Comparison of ENCODE assay signal across 13 mouse cellular contexts in genomic region chr17:64100172-64100510, GRCm38 (mm10).
DNase-seq lines count a peak whose midpoint lies in the region; ATAC-seq and TF ChIP-seq lines count a peak whose summit lies in the region.
"Had no signal": no experiment of that assay in that cellular context is flagged by ENCODE, and none has a peak within 500 bp of the region (broad histone marks: within the 10 kb centered on the region; RNA-seq: fewer than 3 reads in every experiment).

No protein-coding gene starts in this region.

- TF ChIP-seq EP300 in lung, postnatal 0 days (IDR thresholded peaks at IDR 0.05), result no peak

- H3K36me3 ChIP-seq in hindbrain, postnatal 0 days (ENCODE audit: insufficient read depth, low read length), result no peaks in the 10 kb centered on the region
- no peaks in the 10 kb centered on the region for H3K36me3 ChIP-seq in hindbrain, embryonic 12.5 days
- H3K36me3 ChIP-seq in forebrain, embryonic 16.5 days (ENCODE audit: control insufficient read depth, insufficient read depth), result no peaks in the 10 kb centered on the region
- H3K36me3 ChIP-seq in heart, embryonic 12.5 days, result no peaks in the 10 kb centered on the region
- no peaks in the 10 kb centered on the region for H3K36me3 ChIP-seq in lung, postnatal 0 days (ENCODE audit: insufficient read depth, low read length)
- no peaks in the 10 kb centered on the region for H3K36me3 ChIP-seq in midbrain, embryonic 15.5 days (replicated peaks)
- no peaks in the 10 kb centered on the region for H3K36me3 ChIP-seq in intestine, embryonic 15.5 days
- H3K36me3 ChIP-seq: embryonic facial prominence, embryonic 13.5 days; limb, embryonic 15.5 days; stomach, embryonic 15.5 days had no signal

- 41% methylated on average over 3 of the region's 3 CpGs for WGBS in hindbrain, postnatal 0 days
- WGBS in hindbrain, embryonic 12.5 days, result 79% methylated on average over 3 of the region's 3 CpGs
- WGBS in forebrain, embryonic 16.5 days, result 36% methylated on average over 3 of the region's 3 CpGs
- WGBS in heart, embryonic 12.5 days, result 34% methylated on average over 3 of the region's 3 CpGs
- 48% methylated on average over 3 of the region's 3 CpGs for WGBS in lung, postnatal 0 days
- 55% methylated on average over 3 of the region's 3 CpGs for WGBS in midbrain, embryonic 15.5 days
- 44% methylated on average over 3 of the region's 3 CpGs for WGBS in intestine, embryonic 15.5 days

- H3K27ac ChIP-seq in hindbrain, postnatal 0 days, result no peak overlapping the region
- no peak overlapping the region for H3K27ac ChIP-seq in hindbrain, embryonic 12.5 days
- H3K27ac ChIP-seq in forebrain, embryonic 16.5 days (ENCODE audit: low read length), result no peak overlapping the region
- peak overlapping the region; percentile 33; the same call in 1 of the 2 replicates for H3K27ac ChIP-seq in heart, embryonic 12.5 days (ENCODE audit: poor library complexity, severe bottlenecking)
- H3K27ac ChIP-seq in lung, postnatal 0 days (ENCODE audit: low read length), result no peak overlapping the region
- no peak overlapping the region for H3K27ac ChIP-seq in midbrain, embryonic 15.5 days
- H3K27ac ChIP-seq in intestine, embryonic 15.5 days, result no peak overlapping the region
- H3K27ac ChIP-seq: embryonic facial prominence, embryonic 13.5 days; limb, embryonic 15.5 days; stomach, embryonic 15.5 days had no signal

- no peak overlapping the region for H3K9ac ChIP-seq in hindbrain, postnatal 0 days (replicated peaks; ENCODE audit: low read length)
- no peak overlapping the region for H3K9ac ChIP-seq in hindbrain, embryonic 12.5 days
- H3K9ac ChIP-seq in forebrain, embryonic 16.5 days (replicated peaks; ENCODE audit: low read depth, low read length), result no peak overlapping the region
- H3K9ac ChIP-seq in heart, embryonic 12.5 days, result no peak overlapping the region
- H3K9ac ChIP-seq in lung, postnatal 0 days (replicated peaks; ENCODE audit: low read depth), result no peak overlapping the region
- H3K9ac ChIP-seq in midbrain, embryonic 15.5 days, result no peak overlapping the region
- H3K9ac ChIP-seq in intestine, embryonic 15.5 days, result no peak overlapping the region
- H3K9ac ChIP-seq: embryonic facial prominence, embryonic 13.5 days; limb, embryonic 15.5 days; stomach, embryonic 15.5 days had no signal

- no peak for TF ChIP-seq CTCF in hindbrain, postnatal 0 days (IDR thresholded peaks at IDR 0.05; ENCODE audit: low read depth)
- no peak for TF ChIP-seq CTCF in lung, postnatal 0 days (IDR thresholded peaks at IDR 0.05)

- no peaks in the 10 kb centered on the region for H3K4me1 ChIP-seq in hindbrain, postnatal 0 days (ENCODE audit: insufficient read depth, low read length)
- peaks cover 10% of the 10 kb centered on the region; the same call in 1 of the 2 replicates for H3K4me1 ChIP-seq in hindbrain, embryonic 12.5 days
- 0 out of 2 replicates have a peak, but pooled peaks cover 3% of the 10 kb centered on the region for H3K4me1 ChIP-seq in forebrain, embryonic 16.5 days (replicated peaks; ENCODE audit: control insufficient read depth, insufficient read depth, low read length)
- H3K4me1 ChIP-seq in heart, embryonic 12.5 days (replicated peaks), result peaks cover 13% of the 10 kb centered on the region
- 0 out of 2 replicates have a peak, but pooled peaks cover 2% of the 10 kb centered on the region for H3K4me1 ChIP-seq in lung, postnatal 0 days (ENCODE audit: insufficient read depth, low read depth, low read length)
- peaks cover 14% of the 10 kb centered on the region for H3K4me1 ChIP-seq in midbrain, embryonic 15.5 days
- peaks cover 4% of the 10 kb centered on the region; the same call in 1 of the 2 replicates for H3K4me1 ChIP-seq in intestine, embryonic 15.5 days (replicated peaks)
- H3K4me1 ChIP-seq: stomach, embryonic 15.5 days had no signal

- ATAC-seq in hindbrain, postnatal 0 days, result no peak
- no peak for ATAC-seq in hindbrain, embryonic 12.5 days (ENCODE audit: low FRiP score)
- ATAC-seq in forebrain, embryonic 16.5 days, result peak; percentile 61; the same call in 1 of the 2 replicates
- no peak; the same call in 1 of the 2 replicates for ATAC-seq in heart, embryonic 12.5 days (ENCODE audit: insufficient number of reproducible peaks, low FRiP score)
- ATAC-seq in lung, postnatal 0 days, result peak; percentile 80
- ATAC-seq in midbrain, embryonic 15.5 days (replicated peaks), result no peak
- no peak for ATAC-seq in intestine, embryonic 15.5 days
- ATAC-seq: intestine, embryonic 16.5 days had no signal

- H3K4me2 ChIP-seq in hindbrain, postnatal 0 days (ENCODE audit: low read depth, low read length), result no peak overlapping the region
- no peak overlapping the region for H3K4me2 ChIP-seq in hindbrain, embryonic 12.5 days (replicated peaks)
- no peak overlapping the region for H3K4me2 ChIP-seq in forebrain, embryonic 16.5 days (ENCODE audit: low read length)
- no peak overlapping the region for H3K4me2 ChIP-seq in heart, embryonic 12.5 days
- no peak overlapping the region for H3K4me2 ChIP-seq in lung, postnatal 0 days (replicated peaks; ENCODE audit: low read depth, low read length)
- no peak overlapping the region for H3K4me2 ChIP-seq in midbrain, embryonic 15.5 days
- no peak overlapping the region for H3K4me2 ChIP-seq in intestine, embryonic 15.5 days (replicated peaks)
- H3K4me2 ChIP-seq: embryonic facial prominence, embryonic 13.5 days; limb, embryonic 15.5 days; stomach, embryonic 15.5 days had no signal

- H3K27me3 ChIP-seq in hindbrain, postnatal 0 days (ENCODE audit: insufficient read depth, low read length), result no peaks in the 10 kb centered on the region
- no peaks in the 10 kb centered on the region for H3K27me3 ChIP-seq in hindbrain, embryonic 12.5 days
- H3K27me3 ChIP-seq in forebrain, embryonic 16.5 days (replicated peaks; ENCODE audit: control insufficient read depth, insufficient read depth, low read length), result no peaks in the 10 kb centered on the region
- H3K27me3 ChIP-seq in heart, embryonic 12.5 days (replicated peaks), result no peaks in the 10 kb centered on the region
- H3K27me3 ChIP-seq in lung, postnatal 0 days (replicated peaks; ENCODE audit: insufficient read depth, low read length), result no peaks in the 10 kb centered on the region
- no peaks in the 10 kb centered on the region for H3K27me3 ChIP-seq in midbrain, embryonic 15.5 days (replicated peaks)
- H3K27me3 ChIP-seq in intestine, embryonic 15.5 days (replicated peaks), result no peaks in the 10 kb centered on the region
- H3K27me3 ChIP-seq: CH12.LX; embryonic facial prominence, embryonic 13.5 days; limb, embryonic 15.5 days; stomach, embryonic 15.5 days had no signal

- no peak overlapping the region for H3K4me3 ChIP-seq in hindbrain, postnatal 0 days (ENCODE audit: low read length)
- H3K4me3 ChIP-seq in hindbrain, embryonic 12.5 days, result no peak overlapping the region
- no peak overlapping the region for H3K4me3 ChIP-seq in forebrain, embryonic 16.5 days (replicated peaks; ENCODE audit: low read length)
- no peak overlapping the region for H3K4me3 ChIP-seq in heart, embryonic 12.5 days
- H3K4me3 ChIP-seq in lung, postnatal 0 days (ENCODE audit: low read depth, low read length), result no peak overlapping the region
- H3K4me3 ChIP-seq in midbrain, embryonic 15.5 days, result no peak overlapping the region
- no peak overlapping the region for H3K4me3 ChIP-seq in intestine, embryonic 15.5 days (replicated peaks)
- H3K4me3 ChIP-seq: embryonic facial prominence, embryonic 13.5 days; limb, embryonic 15.5 days; stomach, embryonic 15.5 days had no signal

- no peaks in the 10 kb centered on the region for H3K9me3 ChIP-seq in hindbrain, postnatal 0 days (ENCODE audit: low read length)
- H3K9me3 ChIP-seq in hindbrain, embryonic 12.5 days (replicated peaks), result no peaks in the 10 kb centered on the region
- no peaks in the 10 kb centered on the region for H3K9me3 ChIP-seq in forebrain, embryonic 16.5 days (ENCODE audit: control insufficient read depth, low read length)
- no peaks in the 10 kb centered on the region for H3K9me3 ChIP-seq in heart, embryonic 12.5 days (replicated peaks)
- H3K9me3 ChIP-seq in lung, postnatal 0 days (ENCODE audit: low read length), result no peaks in the 10 kb centered on the region
- no peaks in the 10 kb centered on the region for H3K9me3 ChIP-seq in midbrain, embryonic 15.5 days
- H3K9me3 ChIP-seq in intestine, embryonic 15.5 days, result no peaks in the 10 kb centered on the region
- H3K9me3 ChIP-seq: embryonic facial prominence, embryonic 13.5 days; limb, embryonic 15.5 days; stomach, embryonic 15.5 days had no signal

- peak; percentile 18 for DNase-seq in hindbrain, postnatal 0 days (ENCODE audit: low spot score)
- DNase-seq in lung, postnatal 0 days (ENCODE audit: low spot score), result peak; percentile 63
- DNase-seq: thymus, postnatal 4 days had no signal

Comparison
In these comparisons a context has a peak if more than half of its experiments do, and no peak if none do; other contexts are left out.
1. ATAC-seq: peak in forebrain, embryonic 16.5 days (single experiment) and lung, postnatal 0 days (single experiment); none in hindbrain, postnatal 0 days (single experiment), hindbrain, embryonic 12.5 days (single experiment), heart, embryonic 12.5 days (single experiment), midbrain, embryonic 15.5 days (single experiment) and intestine, embryonic 15.5 days (single experiment).